Mouse (Mus musculus) T-helper 2 cell (primary cell): ENCODE measurements around the gene Bola3.

Source experiments
- in situ Hi-C: fragments of 300-600 bp; cut with MboI, MseI; formaldehyde crosslinking; loops from one replicate; pipeline ENCODE4 v1.15.1; 2025; ENCODE audit warnings: high pct_unique_total_duplicates

The Bola3 gene

GRCm38 (mm10) chr6:83347916-83348315, 1.0 kb upstream of the Bola3 start:
- in situ Hi-C loops, result no loop called here

- in situ Hi-C loops, result no loop called here
These were observed 469 bp downstream of the Bola3 start for GRCm38 (mm10) chr6:83349274-83349958.

GRCm38 (mm10) chr6:83350172-83350571, 1.2 kb downstream of the Bola3 start:
- in situ Hi-C loops, result no loop called here

- in situ Hi-C loops, result no loop called here
These were observed 2.0 kb downstream of the Bola3 start for GRCm38 (mm10) chr6:83350851-83351405.

GRCm38 (mm10) chr6:83351490-83352160, 2.7 kb downstream of the Bola3 start:
- in situ Hi-C loops, result no loop called here

- in situ Hi-C loops, result no loop called here
These were observed 3.9 kb downstream of the Bola3 start for GRCm38 (mm10) chr6:83352666-83353410.

- in situ Hi-C loops, result loop anchor here (5.0 kb wide), 2 partner anchors 157 to 322 kb away; partner anchors contain the start of gene Cd207
These were observed 6.2 kb downstream of the Bola3 start for GRCm38 (mm10) chr6:83354856-83355781.

- in situ Hi-C loops, result loop anchor here (5.0 kb wide), 2 partner anchors 156 to 321 kb away; partner anchors contain the start of gene Cd207
These were observed 7.7 kb downstream of the Bola3 start for GRCm38 (mm10) chr6:83356569-83357138.

GRCm38 (mm10) chr6:83357436-83357835, 8.5 kb downstream of the Bola3 start:
- in situ Hi-C loops, result loop anchor here (5.0 kb wide), 2 partner anchors 155 to 320 kb away; partner anchors contain the start of gene Cd207

GRCm38 (mm10) chr6:83361523-83362248, 12.7 kb downstream of the Bola3 start:
- in situ Hi-C loops, result no loop called here

- in situ Hi-C loops, result no loop called here
These were observed 14.1 kb downstream of the Bola3 start for GRCm38 (mm10) chr6:83363075-83363474.

GRCm38 (mm10) chr6:83370316-83370965, 21.5 kb downstream of the Bola3 start:
- in situ Hi-C loops, result no loop called here

- in situ Hi-C loops, result no loop called here
These were observed 22.4 kb downstream of the Bola3 start for GRCm38 (mm10) chr6:83371350-83371749.

GRCm38 (mm10) chr6:83373704-83374300, 24.9 kb downstream of the Bola3 start:
- in situ Hi-C loops, result no loop called here

GRCm38 (mm10) chr6:83381510-83382491, 32.9 kb downstream of the Bola3 start:
- in situ Hi-C loops, result loop anchor here (25.0 kb wide), 1 partner anchor 606 kb away; no protein-coding TSS in a partner anchor

GRCm38 (mm10) chr6:83385569-83386090, 36.7 kb downstream of the Bola3 start:
- in situ Hi-C loops, result loop anchor here (25.0 kb wide), 1 partner anchor 602 kb away; no protein-coding TSS in a partner anchor

- in situ Hi-C loops, result loop anchor here (10.0 to 25.0 kb wide), 2 partner anchors 595 to 1743 kb away; partner anchors contain the start of gene Spr
These were observed 43.3 kb downstream of the Bola3 start for GRCm38 (mm10) chr6:83392166-83392780.
